Mouse (Mus musculus): ENCODE results near the gene Nacc1. TPM values are rescaled to one million over a fixed set of nuclear protein-coding genes. Genes with fewer than 3 reads are reported as not detected.
"Not testable (repeated sequence)": the region's sequence is repeated elsewhere in the genome, so short reads cannot be mapped to it uniquely, and the experiment has no call there.

The Nacc1 gene
- total RNA-seq, 2 experiments from 2014 or later: 94.8 to 95.5 TPM

- no peak for DNase-seq (ENCODE audit: low spot score in 2 of 2)
These were observed 12.9 kb upstream of the Nacc1 start for GRCm38 (mm10) chr8:84700526-84700925.

- peak in 1 of 2 experiments; percentile 77 for DNase-seq (ENCODE audit: low spot score in 2 of 2)
These were observed 12.2 kb upstream of the Nacc1 start for GRCm38 (mm10) chr8:84699861-84700322.

- DNase-seq (ENCODE audit: low spot score in 2 of 2): no peak
These were observed 11.3 kb upstream of the Nacc1 start for GRCm38 (mm10) chr8:84698929-84699401.

- no peak for DNase-seq (ENCODE audit: low spot score in 2 of 2)
These were observed 10.6 kb upstream of the Nacc1 start for GRCm38 (mm10) chr8:84698288-84698687.

GRCm38 (mm10) chr8:84697166-84698130, 9.8 kb upstream of the Nacc1 start:
- DNase-seq (ENCODE audit: low spot score in 2 of 2): peak in 1 of 2 experiments; percentile 75

- DNase-seq (ENCODE audit: low spot score in 2 of 2): no peak
These were observed 7.5 kb upstream of the Nacc1 start for GRCm38 (mm10) chr8:84695140-84695539.

GRCm38 (mm10) chr8:84693332-84693731, 5.7 kb upstream of the Nacc1 start:
- DNase-seq (ENCODE audit: low spot score in 2 of 2): no peak

GRCm38 (mm10) chr8:84689091-84689915, 1.6 kb upstream of the Nacc1 start:
- DNase-seq (ENCODE audit: low spot score in 2 of 2): peak; percentile 89 to 97

GRCm38 (mm10) chr8:84687003-84687704, 508 bp downstream of the Nacc1 start:
- no peak for DNase-seq (ENCODE audit: low spot score in 2 of 2)

- peak in 1 of 2 experiments; percentile 55 for DNase-seq (ENCODE audit: low spot score in 2 of 2)
These were observed 1.3 kb downstream of the Nacc1 start, which contains the start of gene Trmt1 for GRCm38 (mm10) chr8:84686191-84687002. Gene Trmt1 (plus strand): TSS chr8:84686307.

- peak in 1 of 2 experiments; percentile 27 for DNase-seq (ENCODE audit: low spot score in 2 of 2)
These were observed 3.1 kb downstream of the Nacc1 start for GRCm38 (mm10) chr8:84684537-84684936.

GRCm38 (mm10) chr8:84682257-84682656, 5.4 kb downstream of the Nacc1 start:
- no peak for DNase-seq (ENCODE audit: low spot score in 2 of 2)

GRCm38 (mm10) chr8:84681476-84681875, 6.2 kb downstream of the Nacc1 start:
- no peak for DNase-seq (ENCODE audit: low spot score in 2 of 2)

- no peak for DNase-seq (ENCODE audit: low spot score in 2 of 2)
These were observed 10.4 kb downstream of the Nacc1 start for GRCm38 (mm10) chr8:84677305-84677704.

- DNase-seq (ENCODE audit: low spot score in 2 of 2): not testable (repeated sequence)
These were observed 17.2 kb downstream of the Nacc1 start for GRCm38 (mm10) chr8:84670295-84671006.

- DNase-seq (ENCODE audit: low spot score in 2 of 2): no peak
These were observed 18.8 kb downstream of the Nacc1 start for GRCm38 (mm10) chr8:84668731-84669485.

GRCm38 (mm10) chr8:84668081-84668480, 19.6 kb downstream of the Nacc1 start:
- no peak for DNase-seq (ENCODE audit: low spot score in 2 of 2)

- no peak for DNase-seq (ENCODE audit: low spot score in 2 of 2)
These were observed 22.2 kb downstream of the Nacc1 start for GRCm38 (mm10) chr8:84665385-84665893.

Data from layer of hippocampus, adult 18-20 months (tissue).